Mouse (Mus musculus) bone marrow macrophage, adult 2 months (primary cell): ENCODE results near the gene Slc39a11.

Source experiments
- CTCF ChIP-seq: IDR thresholded peaks from 2 replicates; pipeline ENCODE4 v1.5.1; 2012; ENCODE audit warnings: low read depth, mild to moderate bottlenecking, low read length, moderate library complexity
- POLR2A ChIP-seq: IDR thresholded peaks from 2 replicates; pipeline ENCODE4 v1.6.1; 2012; ENCODE audit warnings: mild to moderate bottlenecking, low read depth, low read length, borderline replicate concordance

DNA sequence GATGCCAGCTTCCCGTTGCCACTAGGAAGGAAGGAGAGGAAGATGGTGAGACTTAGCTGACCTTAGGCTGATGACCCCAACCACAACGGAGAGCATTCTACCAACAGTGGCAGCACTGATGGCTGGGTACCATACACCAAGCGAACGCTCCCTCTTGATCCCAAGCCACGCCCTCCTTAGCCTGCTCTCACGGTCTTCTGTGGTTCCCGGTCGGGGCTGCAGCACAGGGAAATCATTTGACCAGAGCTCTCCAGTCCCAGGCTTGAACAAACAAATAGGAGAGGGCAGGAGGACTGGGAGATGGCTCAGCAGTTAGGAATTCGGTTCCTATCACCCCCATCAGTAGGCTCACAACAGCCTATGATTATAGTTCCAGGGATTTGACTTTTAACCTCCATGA, 403.4 kb downstream of the Slc39a11 start:
- TF ChIP-seq CTCF (no peak), POLR2A (no peak)
